Mouse (Mus musculus): ENCODE data around the gene Tstd2. TPM values are rescaled to one million over a fixed set of nuclear protein-coding genes. Genes with fewer than 3 reads are reported as not detected.

The Tstd2 gene
- polyA plus RNA-seq, 1 experiment: 8.3 TPM

DNA sequence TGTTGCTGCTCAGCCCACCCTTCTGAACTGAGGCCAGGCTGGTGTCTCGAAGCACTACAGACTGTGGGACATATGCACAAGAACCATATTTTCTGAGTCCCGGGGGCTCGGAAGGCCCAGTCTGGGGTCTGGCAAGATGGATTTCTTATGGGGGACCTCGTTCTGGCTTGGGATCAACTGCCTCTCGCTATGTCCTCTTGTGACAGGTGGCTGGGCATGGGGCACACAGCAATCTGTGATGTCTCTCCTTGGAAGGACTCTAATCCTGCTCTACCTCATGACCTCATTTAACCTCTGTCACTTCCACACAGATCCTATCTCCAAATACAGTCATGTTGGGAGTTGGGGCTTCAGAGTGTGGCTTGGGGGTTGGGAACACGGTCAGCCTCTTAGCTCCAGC, 65.9 kb downstream of the Tstd2 start:
- Histone ChIP-seq H3K4me3 (replicated peaks; ENCODE audit: control insufficient read depth, low read depth, low read length) (no peak overlapping the region), H3K4me1 (ENCODE audit: control insufficient read depth, insufficient read depth, low read length) (no peaks in the 10 kb centered on the region), H3K27ac (ENCODE audit: control insufficient read depth, insufficient read depth, low read depth, low read length, poor library complexity) (no peak overlapping the region)
- TF ChIP-seq POLR2A (IDR thresholded peaks at IDR 0.05; ENCODE audit: borderline replicate concordance, control insufficient read depth, low read depth, low read length) (no peak), CTCF (IDR thresholded peaks at IDR 0.05; ENCODE audit: control insufficient read depth, insufficient read depth, low read length) (no peak)
- WGBS: 93% methylated on average over 6 of the region's 6 CpGs

DNA sequence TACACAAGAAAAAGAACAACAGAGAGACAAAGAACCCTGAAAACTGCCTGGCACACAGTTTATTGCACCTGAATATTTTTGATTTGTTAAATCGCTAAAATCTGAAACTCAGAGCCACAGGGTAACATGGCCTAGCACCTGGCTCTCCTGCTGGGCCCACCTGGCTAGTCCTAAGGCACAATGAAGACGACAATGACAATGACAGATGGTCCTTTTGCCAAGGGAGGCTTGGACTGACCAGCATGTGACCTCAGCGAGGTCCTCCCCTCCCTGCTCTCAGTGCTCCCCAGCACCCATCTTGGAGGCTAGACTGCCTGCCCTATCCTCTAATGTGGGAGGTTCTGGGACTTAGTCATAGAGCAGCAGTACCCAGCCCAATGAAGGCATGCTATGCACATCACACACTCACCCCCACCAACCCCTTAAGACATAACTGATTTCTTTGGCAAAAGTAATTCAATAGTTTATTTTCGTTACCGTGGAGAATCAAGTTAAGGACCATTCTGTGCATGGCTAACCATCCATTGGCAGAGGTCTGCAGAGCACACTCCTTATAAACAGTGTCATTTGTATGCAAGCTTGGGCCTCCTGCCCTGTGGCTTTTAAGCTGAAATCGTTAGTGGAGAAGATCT, 68.5 kb downstream of the Tstd2 start:
- H3K27ac ChIP-seq (ENCODE audit: control insufficient read depth, insufficient read depth, low read depth, low read length, poor library complexity): no peak overlapping the region
- no peak for TF ChIP-seq CTCF (IDR thresholded peaks at IDR 0.05; ENCODE audit: control insufficient read depth, insufficient read depth, low read length)
- no peak for TF ChIP-seq POLR2A (IDR thresholded peaks at IDR 0.05; ENCODE audit: borderline replicate concordance, control insufficient read depth, low read depth, low read length)
- 88% methylated on average over 6 of the region's 6 CpGs for WGBS
- H3K4me3 ChIP-seq (replicated peaks; ENCODE audit: control insufficient read depth, low read depth, low read length): no peak overlapping the region
- no peaks in the 10 kb centered on the region for H3K4me1 ChIP-seq (ENCODE audit: control insufficient read depth, insufficient read depth, low read length)

DNA sequence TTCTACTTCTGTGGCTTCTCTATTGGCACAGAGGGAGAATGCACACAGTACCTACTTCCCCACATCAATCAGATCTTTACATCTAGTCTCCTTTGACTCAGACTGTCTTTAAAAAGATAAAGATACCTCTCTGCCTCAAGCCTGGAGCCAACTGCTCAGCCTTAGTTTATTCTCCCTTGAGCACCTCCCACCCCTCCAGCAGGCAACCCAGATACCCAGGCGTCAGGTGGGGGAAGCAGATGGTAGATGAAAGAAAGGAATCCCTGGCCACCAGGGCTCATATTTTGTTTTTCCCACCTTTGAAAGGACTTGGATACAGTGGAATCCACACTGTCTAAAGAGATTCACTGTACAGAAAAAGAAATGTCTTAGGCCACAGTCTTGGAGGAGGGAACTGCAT, 69.9 kb downstream of the Tstd2 start:
- Histone ChIP-seq H3K27ac (ENCODE audit: control insufficient read depth, insufficient read depth, low read depth, low read length, poor library complexity) (no peak overlapping the region), H3K4me1 (ENCODE audit: control insufficient read depth, insufficient read depth, low read length) (no peaks in the 10 kb centered on the region), H3K4me3 (replicated peaks; ENCODE audit: control insufficient read depth, low read depth, low read length) (no peak overlapping the region)
- TF ChIP-seq POLR2A (IDR thresholded peaks at IDR 0.05; ENCODE audit: borderline replicate concordance, control insufficient read depth, low read depth, low read length): no peak
- no peak for TF ChIP-seq CTCF (IDR thresholded peaks at IDR 0.05; ENCODE audit: control insufficient read depth, insufficient read depth, low read length)
- WGBS: 68% methylated on average over 1 of the region's 1 CpGs

DNA sequence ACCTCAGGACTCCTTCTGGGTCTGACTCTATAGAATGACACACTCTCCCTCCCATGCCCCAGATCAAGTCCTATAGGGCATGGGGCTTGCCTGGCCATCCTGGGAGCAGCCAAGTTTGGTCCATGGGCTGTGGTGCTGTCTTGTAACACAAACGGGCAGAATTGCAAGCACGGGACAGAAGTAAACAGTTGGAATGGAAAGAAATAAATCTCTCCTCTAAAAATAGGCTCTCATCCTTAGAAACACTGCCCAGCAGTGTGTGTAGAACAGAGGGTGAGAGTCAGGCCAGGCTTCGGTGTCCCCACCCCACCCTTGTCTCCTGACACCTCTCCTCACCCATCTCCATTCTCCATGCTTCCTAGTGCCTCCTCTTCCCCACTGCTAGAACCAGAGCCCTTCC, 70.4 kb downstream of the Tstd2 start:
- Histone ChIP-seq H3K27ac (ENCODE audit: control insufficient read depth, insufficient read depth, low read depth, low read length, poor library complexity) (no peak overlapping the region), H3K4me3 (replicated peaks; ENCODE audit: control insufficient read depth, low read depth, low read length) (no peak overlapping the region), H3K4me1 (ENCODE audit: control insufficient read depth, insufficient read depth, low read length) (no peaks in the 10 kb centered on the region)
- TF ChIP-seq POLR2A (IDR thresholded peaks at IDR 0.05; ENCODE audit: borderline replicate concordance, control insufficient read depth, low read depth, low read length): no peak
- no peak for TF ChIP-seq CTCF (IDR thresholded peaks at IDR 0.05; ENCODE audit: control insufficient read depth, insufficient read depth, low read length)
- 90% methylated on average over 3 of the region's 3 CpGs for WGBS

DNA sequence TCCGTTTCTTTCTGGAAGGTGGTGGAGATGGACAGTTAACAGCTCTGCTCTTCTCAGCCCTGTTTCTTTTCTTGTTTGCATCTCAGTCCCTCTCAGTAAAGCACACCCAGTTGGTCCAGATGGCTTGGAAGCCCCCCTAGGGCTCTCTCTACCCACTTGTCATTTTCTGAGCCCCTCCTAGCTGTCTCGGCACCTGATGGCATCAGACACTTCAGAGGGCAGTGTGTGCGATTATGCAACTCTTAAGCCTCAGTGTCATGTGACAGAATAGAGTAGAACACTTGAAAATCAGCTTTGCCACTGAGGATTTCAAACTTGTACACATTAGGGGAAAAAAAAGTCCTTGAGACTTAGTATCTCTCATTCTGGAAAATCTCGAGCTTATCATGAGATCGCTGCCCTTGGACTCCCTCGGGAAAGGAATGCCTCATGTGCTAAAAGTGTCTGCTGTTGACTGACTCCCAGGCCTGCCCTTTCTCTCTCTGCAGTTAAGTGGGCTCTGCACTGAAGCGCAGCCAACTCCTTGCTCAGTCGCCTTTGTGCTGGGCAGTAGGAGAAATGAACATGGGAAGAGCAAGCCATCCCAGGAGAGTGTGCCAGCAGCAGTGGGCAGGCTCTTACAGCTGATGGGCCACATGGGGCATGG, 72.7 kb downstream of the Tstd2 start:
- TF ChIP-seq POLR2A (IDR thresholded peaks at IDR 0.05; ENCODE audit: borderline replicate concordance, control insufficient read depth, low read depth, low read length) (no peak), CTCF (IDR thresholded peaks at IDR 0.05; ENCODE audit: control insufficient read depth, insufficient read depth, low read length) (no peak)
- Histone ChIP-seq H3K4me1 (ENCODE audit: control insufficient read depth, insufficient read depth, low read length) (no peaks in the 10 kb centered on the region), H3K27ac (ENCODE audit: control insufficient read depth, insufficient read depth, low read depth, low read length, poor library complexity) (no peak overlapping the region), H3K4me3 (replicated peaks; ENCODE audit: control insufficient read depth, low read depth, low read length) (no peak overlapping the region)
- WGBS: 76% methylated on average over 8 of the region's 8 CpGs

DNA sequence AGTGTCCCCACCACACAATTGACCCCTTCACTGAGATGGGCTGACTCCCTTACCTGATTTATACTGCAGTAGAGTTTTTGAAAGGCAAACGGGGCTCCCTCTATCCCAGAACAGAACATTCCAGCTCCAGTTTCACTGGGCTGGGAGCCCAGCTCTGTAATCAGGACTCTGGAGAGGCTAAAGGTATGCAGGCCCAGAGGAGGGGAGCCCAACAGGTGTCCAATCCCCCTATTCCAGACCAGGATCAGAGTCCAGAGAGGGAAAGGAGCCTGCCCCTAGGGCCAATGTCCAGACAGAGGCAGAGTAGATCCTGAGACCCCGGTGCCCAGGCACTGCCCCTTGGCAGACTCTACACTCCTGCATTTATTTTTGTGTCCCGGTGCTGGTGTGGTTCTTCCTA, 73.5 kb downstream of the Tstd2 start:
- no peak overlapping the region for H3K4me3 ChIP-seq (replicated peaks; ENCODE audit: control insufficient read depth, low read depth, low read length)
- no peaks in the 10 kb centered on the region for H3K4me1 ChIP-seq (ENCODE audit: control insufficient read depth, insufficient read depth, low read length)
- 85% methylated on average over 3 of the region's 3 CpGs for WGBS

More for the DNA sequence above, 73.5 kb downstream of the Tstd2 start:
- TF ChIP-seq CTCF (IDR thresholded peaks at IDR 0.05; ENCODE audit: control insufficient read depth, insufficient read depth, low read length): no peak
- no peak for TF ChIP-seq POLR2A (IDR thresholded peaks at IDR 0.05; ENCODE audit: borderline replicate concordance, control insufficient read depth, low read depth, low read length)
- no peak overlapping the region for H3K27ac ChIP-seq (ENCODE audit: control insufficient read depth, insufficient read depth, low read depth, low read length, poor library complexity)

Other genes starting within 250 kb of the Tstd2 start
- gene Ccdc180, start 248.4 kb downstream of the Tstd2 start, polyA plus RNA-seq (2011; ENCODE audit: insufficient read depth, insufficient read length, low replicate concordance, missing spikeins): 1.0 and 1.4 TPM in 2 replicates
- gene Tdrd7, start 173.4 kb downstream of the Tstd2 start, polyA plus RNA-seq (2011; ENCODE audit: insufficient read depth, insufficient read length, low replicate concordance, missing spikeins): 8.6 and 15.2 TPM in 2 replicates
- 41.9 and 46.9 TPM in 2 replicates for gene Tmod1, start 99.8 kb downstream of the Tstd2 start, polyA plus RNA-seq (2011; ENCODE audit: insufficient read depth, insufficient read length, low replicate concordance, missing spikeins)
- 39.9 and 40.9 TPM in 2 replicates for gene Ncbp1, start 81 bp downstream of the Tstd2 start, polyA plus RNA-seq (2011; ENCODE audit: insufficient read depth, insufficient read length, low replicate concordance, missing spikeins)
- 25.2 and 49.3 TPM in 2 replicates for gene Xpa, start 57.6 kb upstream of the Tstd2 start, polyA plus RNA-seq (2011; ENCODE audit: insufficient read depth, insufficient read length, low replicate concordance, missing spikeins)
- not detected in 2 replicates for gene Foxe1, start 204.9 kb upstream of the Tstd2 start, polyA plus RNA-seq (2011; ENCODE audit: insufficient read depth, insufficient read length, low replicate concordance, missing spikeins)

Data from bone marrow, adult 2 months (tissue).